Mouse (Mus musculus) CD4-positive helper T cell, adult 2 months (primary cell): ENCODE results near the gene Bckdk.

Experiments
- DNase-seq: peaks from one replicate; pipeline ENCODE4 v3.0.0-alpha.2; 2012; ENCODE audit warnings: low read depth, missing footprints, low spot score

The Bckdk gene

GRCm38 (mm10) chr7:127930636-127931035, 26.8 kb downstream of the Bckdk start:
- no peak for DNase-seq

- DNase-seq: no peak
Observed at GRCm38 (mm10) chr7:127931351-127932135, 27.7 kb downstream of the Bckdk start.

GRCm38 (mm10) chr7:127932273-127933031, 28.6 kb downstream of the Bckdk start:
- DNase-seq: no peak

GRCm38 (mm10) chr7:127934075-127934474, 30.2 kb downstream of the Bckdk start:
- no peak for DNase-seq

GRCm38 (mm10) chr7:127935028-127935722, 31.3 kb downstream of the Bckdk start:
- DNase-seq: peak; percentile 95

GRCm38 (mm10) chr7:127935748-127936159, 31.9 kb downstream of the Bckdk start:
- DNase-seq: no peak

GRCm38 (mm10) chr7:127936216-127936884, 32.5 kb downstream of the Bckdk start:
- DNase-seq: no peak

GRCm38 (mm10) chr7:127942097-127942496, 38.2 kb downstream of the Bckdk start:
- peak; percentile 27 for DNase-seq

- no peak for DNase-seq
Observed at GRCm38 (mm10) chr7:127944614-127945013, 40.7 kb downstream of the Bckdk start.

GRCm38 (mm10) chr7:127946470-127947023, 42.7 kb downstream of the Bckdk start, which contains the start of gene Prss36:
Prss36 (minus strand) TSS chr7:127946725.
- no peak for DNase-seq

- peak; percentile 45 for DNase-seq
Observed at GRCm38 (mm10) chr7:127952864-127953581, 49.1 kb downstream of the Bckdk start.

- DNase-seq: no peak
Observed at GRCm38 (mm10) chr7:127959364-127959763, 55.5 kb downstream of the Bckdk start.
